Mouse (Mus musculus): ENCODE results near the gene Pwwp2a. TPM values are rescaled to one million over a fixed set of nuclear protein-coding genes. Genes with fewer than 3 reads are reported as not detected.

Gene Pwwp2a
- polyA plus RNA-seq, 1 experiment from 2014 or later, result 47.1 TPM

- no peaks in the 10 kb centered on the region for H3K9me3 ChIP-seq (ENCODE audit: low read depth, low read length)
- no peaks in the 10 kb centered on the region for H3K27me3 ChIP-seq (ENCODE audit: insufficient read depth, low read length)
- no peak overlapping the region for H3K4me3 ChIP-seq (ENCODE audit: low read depth, low read length)
- peaks cover under 1% of the 10 kb centered on the region; the same call in 1 of the 2 replicates for H3K4me1 ChIP-seq (ENCODE audit: insufficient read depth)
- H3K36me3 ChIP-seq (ENCODE audit: insufficient read depth), result peaks cover 80% of the 10 kb centered on the region
- no peak for ATAC-seq (ENCODE audit: insufficient read depth)
- DNase-seq, result no peak
- no peak overlapping the region for H3K27ac ChIP-seq (ENCODE audit: low read depth)
- no peak overlapping the region for H3K4me2 ChIP-seq
- 83% methylated on average over 1 of the region's 1 CpGs for WGBS
- H3K9ac ChIP-seq, result no peak overlapping the region
- TF ChIP-seq CTCF (IDR thresholded peaks at IDR 0.05; ENCODE audit: low read depth), result no peak
These were observed 7.1 kb downstream of the Pwwp2a start for GRCm38 (mm10) chr11:43688850-43689249.

GRCm38 (mm10) chr11:43696623-43697022, 14.8 kb downstream of the Pwwp2a start:
- Histone ChIP-seq H3K4me2 (no peak overlapping the region), H3K27me3 (ENCODE audit: insufficient read depth, low read length) (no peaks in the 10 kb centered on the region), H3K9me3 (ENCODE audit: low read depth, low read length) (no peaks in the 10 kb centered on the region), H3K4me3 (ENCODE audit: low read depth, low read length) (no peak overlapping the region), H3K9ac (no peak overlapping the region), H3K36me3 (ENCODE audit: insufficient read depth) (peaks cover 59% of the 10 kb centered on the region), H3K4me1 (ENCODE audit: insufficient read depth) (no peaks in the 10 kb centered on the region), H3K27ac (ENCODE audit: low read depth) (no peak overlapping the region)
- no peak for DNase-seq
- TF ChIP-seq CTCF (IDR thresholded peaks at IDR 0.05; ENCODE audit: low read depth), result no peak
- no peak for ATAC-seq (ENCODE audit: insufficient read depth)
- 92% methylated on average over 4 of the region's 4 CpGs for WGBS

- no peak overlapping the region for H3K27ac ChIP-seq (ENCODE audit: low read depth)
- TF ChIP-seq CTCF (IDR thresholded peaks at IDR 0.05; ENCODE audit: low read depth), result no peak
- H3K9ac ChIP-seq, result no peak overlapping the region
- no peak for ATAC-seq (ENCODE audit: insufficient read depth)
- H3K4me1 ChIP-seq (ENCODE audit: insufficient read depth), result no peaks in the 10 kb centered on the region
- DNase-seq, result peak; percentile 42
- H3K36me3 ChIP-seq (ENCODE audit: insufficient read depth), result peaks cover 42% of the 10 kb centered on the region
- no peak overlapping the region for H3K4me2 ChIP-seq
- no peaks in the 10 kb centered on the region for H3K27me3 ChIP-seq (ENCODE audit: insufficient read depth, low read length)
- no peak overlapping the region for H3K4me3 ChIP-seq (ENCODE audit: low read depth, low read length)
- H3K9me3 ChIP-seq (ENCODE audit: low read depth, low read length), result no peaks in the 10 kb centered on the region
- 62% methylated on average over 5 of the region's 5 CpGs for WGBS
These were observed 16.8 kb downstream of the Pwwp2a start for GRCm38 (mm10) chr11:43698621-43699020.

- 98% methylated on average over 3 of the region's 3 CpGs for WGBS
- Histone ChIP-seq H3K4me3 (ENCODE audit: low read depth, low read length) (no peak overlapping the region), H3K27ac (ENCODE audit: low read depth) (no peak overlapping the region), H3K27me3 (ENCODE audit: insufficient read depth, low read length) (no peaks in the 10 kb centered on the region), H3K36me3 (ENCODE audit: insufficient read depth) (peaks cover 49% of the 10 kb centered on the region), H3K4me1 (ENCODE audit: insufficient read depth) (no peaks in the 10 kb centered on the region), H3K9me3 (ENCODE audit: low read depth, low read length) (no peaks in the 10 kb centered on the region), H3K4me2 (no peak overlapping the region), H3K9ac (no peak overlapping the region)
- no peak for TF ChIP-seq CTCF (IDR thresholded peaks at IDR 0.05; ENCODE audit: low read depth)
- ATAC-seq (ENCODE audit: insufficient read depth), result no peak
- DNase-seq, result no peak
These were observed 18.5 kb downstream of the Pwwp2a start for GRCm38 (mm10) chr11:43700291-43700690.

- Histone ChIP-seq H3K9ac (no peak overlapping the region), H3K4me2 (no peak overlapping the region), H3K9me3 (ENCODE audit: low read depth, low read length) (no peaks in the 10 kb centered on the region), H3K4me1 (ENCODE audit: insufficient read depth) (no peaks in the 10 kb centered on the region), H3K36me3 (ENCODE audit: insufficient read depth) (peaks cover 40% of the 10 kb centered on the region), H3K27ac (ENCODE audit: low read depth) (no peak overlapping the region), H3K4me3 (ENCODE audit: low read depth, low read length) (no peak overlapping the region), H3K27me3 (ENCODE audit: insufficient read depth, low read length) (no peaks in the 10 kb centered on the region)
- 90% methylated on average over 1 of the region's 1 CpGs for WGBS
- TF ChIP-seq CTCF (IDR thresholded peaks at IDR 0.05; ENCODE audit: low read depth), result no peak
- DNase-seq (no peak), ATAC-seq (ENCODE audit: insufficient read depth) (no peak)
These were observed 21.8 kb downstream of the Pwwp2a start for GRCm38 (mm10) chr11:43703552-43703951.

- no peak overlapping the region for H3K9ac ChIP-seq
- ATAC-seq (ENCODE audit: insufficient read depth), result no peak
- H3K27me3 ChIP-seq (ENCODE audit: insufficient read depth, low read length), result no peaks in the 10 kb centered on the region
- no peaks in the 10 kb centered on the region for H3K9me3 ChIP-seq (ENCODE audit: low read depth, low read length)
- no peak for DNase-seq
- no peak for TF ChIP-seq CTCF (IDR thresholded peaks at IDR 0.05; ENCODE audit: low read depth)
- H3K36me3 ChIP-seq (ENCODE audit: insufficient read depth), result peaks cover 35% of the 10 kb centered on the region
- no peaks in the 10 kb centered on the region for H3K4me1 ChIP-seq (ENCODE audit: insufficient read depth)
- H3K4me3 ChIP-seq (ENCODE audit: low read depth, low read length), result no peak overlapping the region
- no peak overlapping the region for H3K27ac ChIP-seq (ENCODE audit: low read depth)
- WGBS, result 88% methylated on average over 10 of the region's 10 CpGs
- H3K4me2 ChIP-seq, result no peak overlapping the region
These were observed 24.0 kb downstream of the Pwwp2a start for GRCm38 (mm10) chr11:43705751-43706150.

GRCm38 (mm10) chr11:43708409-43708808, 26.6 kb downstream of the Pwwp2a start:
- H3K9me3 ChIP-seq (ENCODE audit: low read depth, low read length), result no peaks in the 10 kb centered on the region
- no peak for DNase-seq
- no peak overlapping the region for H3K27ac ChIP-seq (ENCODE audit: low read depth)
- H3K9ac ChIP-seq, result no peak overlapping the region
- ATAC-seq (ENCODE audit: insufficient read depth), result no peak
- no peak overlapping the region for H3K4me3 ChIP-seq (ENCODE audit: low read depth, low read length)
- no peaks in the 10 kb centered on the region for H3K4me1 ChIP-seq (ENCODE audit: insufficient read depth)
- H3K4me2 ChIP-seq, result no peak overlapping the region
- peaks cover 41% of the 10 kb centered on the region for H3K36me3 ChIP-seq (ENCODE audit: insufficient read depth)
- WGBS, result 93% methylated on average over 2 of the region's 2 CpGs
- no peak for TF ChIP-seq CTCF (IDR thresholded peaks at IDR 0.05; ENCODE audit: low read depth)
- H3K27me3 ChIP-seq (ENCODE audit: insufficient read depth, low read length), result no peaks in the 10 kb centered on the region

GRCm38 (mm10) chr11:43712178-43712577, 30.4 kb downstream of the Pwwp2a start:
- no peaks in the 10 kb centered on the region for H3K27me3 ChIP-seq (ENCODE audit: insufficient read depth, low read length)
- H3K9ac ChIP-seq, result no peak overlapping the region
- H3K4me1 ChIP-seq (ENCODE audit: insufficient read depth), result no peaks in the 10 kb centered on the region
- H3K9me3 ChIP-seq (ENCODE audit: low read depth, low read length), result no peaks in the 10 kb centered on the region
- H3K27ac ChIP-seq (ENCODE audit: low read depth), result no peak overlapping the region
- peaks cover 37% of the 10 kb centered on the region for H3K36me3 ChIP-seq (ENCODE audit: insufficient read depth)
- no peak for TF ChIP-seq CTCF (IDR thresholded peaks at IDR 0.05; ENCODE audit: low read depth)
- ATAC-seq (ENCODE audit: insufficient read depth), result no peak
- 95% methylated on average over 4 of the region's 4 CpGs for WGBS
- H3K4me2 ChIP-seq, result no peak overlapping the region
- H3K4me3 ChIP-seq (ENCODE audit: low read depth, low read length), result no peak overlapping the region
- DNase-seq, result no peak

Data from lung, embryonic 14.5 days (tissue).